Mouse (Mus musculus): ENCODE results near the gene Sectm1b.
A peak's percentile ranks its signal among the peaks of the same experiment; 100 is the strongest.

The Sectm1b gene

DNA sequence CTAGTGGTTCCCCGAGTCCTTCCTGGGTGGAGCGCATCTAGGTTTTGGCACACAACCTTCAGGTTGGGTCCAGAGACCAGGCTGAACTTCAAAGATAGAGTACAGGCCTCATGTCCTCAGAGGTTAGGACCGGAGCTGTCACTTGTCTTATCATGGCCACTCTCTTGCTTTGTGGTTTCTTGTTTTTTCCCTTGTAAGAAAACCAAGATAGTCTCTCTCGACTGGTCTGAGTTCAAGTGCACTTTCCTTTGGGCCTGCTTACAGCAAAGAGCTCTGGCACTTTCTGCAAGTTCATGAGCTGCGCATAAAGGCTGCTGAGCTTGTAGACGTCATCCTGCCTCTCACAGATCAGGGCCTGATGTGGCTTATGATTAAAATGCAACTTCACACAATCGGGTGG, 36.1 kb downstream of the Sectm1b start:
- DNase-seq (ENCODE audit: low spot score) = no peak

DNA sequence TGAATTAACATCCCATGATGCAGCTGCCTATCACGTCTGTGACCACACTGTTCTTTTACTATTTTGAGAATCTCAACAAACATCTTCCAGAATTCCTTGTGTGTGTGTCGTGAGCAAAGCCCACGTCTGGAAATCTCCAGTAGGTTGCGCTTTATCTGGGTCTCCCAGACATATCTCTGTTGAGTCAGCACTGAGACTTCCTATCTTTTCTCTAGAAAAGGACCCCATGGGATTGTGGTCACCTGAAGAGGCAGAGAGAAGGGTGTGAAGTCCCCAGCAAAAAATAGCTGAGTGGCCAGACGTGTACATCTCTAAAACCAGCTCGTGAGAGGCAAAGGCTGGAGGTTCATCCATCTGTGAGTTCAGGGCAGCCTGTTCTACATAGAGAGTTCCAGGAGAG, 39.2 kb downstream of the Sectm1b start:
- no peak for DNase-seq (ENCODE audit: low spot score)

DNA sequence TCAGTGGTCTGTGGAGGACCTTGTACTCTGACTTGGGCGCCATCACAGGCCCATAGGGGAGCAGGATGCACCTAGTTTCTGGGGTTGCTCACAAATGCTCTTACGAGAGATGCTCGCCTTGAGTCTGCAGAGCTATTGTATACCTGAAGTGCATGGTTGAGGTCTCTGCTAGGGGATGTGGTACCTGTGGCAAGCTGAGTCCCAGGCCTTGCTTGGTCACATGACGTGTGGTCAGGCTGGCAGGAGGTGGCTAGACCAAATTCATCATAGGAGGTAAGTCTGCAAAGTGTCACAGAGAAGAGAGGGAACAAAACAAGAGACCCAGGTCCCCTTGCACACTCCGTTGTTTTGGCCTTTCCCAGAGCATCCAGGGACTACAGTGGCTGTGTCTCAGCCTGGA, 43.9 kb downstream of the Sectm1b start:
- no peak for DNase-seq (ENCODE audit: low spot score)

DNA sequence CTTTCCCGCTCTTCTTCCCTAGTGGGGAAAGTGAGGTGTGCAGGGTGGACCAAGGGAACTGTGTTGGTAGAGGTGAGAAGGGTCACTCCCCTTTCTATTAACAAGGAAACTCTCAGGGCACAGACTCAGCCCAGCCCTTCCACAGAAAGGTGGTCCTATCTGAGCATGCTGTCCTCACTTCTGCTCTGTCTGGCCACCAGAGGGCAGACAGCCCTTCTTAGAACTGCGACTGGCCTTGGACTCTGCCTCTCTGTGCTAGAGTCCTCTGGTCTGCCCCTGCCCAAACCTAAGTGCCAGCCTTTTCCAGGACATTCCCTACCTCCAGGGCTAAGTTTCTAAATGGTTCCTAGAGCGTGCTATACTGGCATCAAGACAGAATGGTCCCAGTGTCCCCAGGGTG, 45.7 kb downstream of the Sectm1b start:
- DNase-seq (ENCODE audit: low spot score) = peak; percentile 46

GRCm38 (mm10) chr11:121015472-121015871, 47.9 kb downstream of the Sectm1b start:
- no peak for DNase-seq (ENCODE audit: low spot score)

DNA sequence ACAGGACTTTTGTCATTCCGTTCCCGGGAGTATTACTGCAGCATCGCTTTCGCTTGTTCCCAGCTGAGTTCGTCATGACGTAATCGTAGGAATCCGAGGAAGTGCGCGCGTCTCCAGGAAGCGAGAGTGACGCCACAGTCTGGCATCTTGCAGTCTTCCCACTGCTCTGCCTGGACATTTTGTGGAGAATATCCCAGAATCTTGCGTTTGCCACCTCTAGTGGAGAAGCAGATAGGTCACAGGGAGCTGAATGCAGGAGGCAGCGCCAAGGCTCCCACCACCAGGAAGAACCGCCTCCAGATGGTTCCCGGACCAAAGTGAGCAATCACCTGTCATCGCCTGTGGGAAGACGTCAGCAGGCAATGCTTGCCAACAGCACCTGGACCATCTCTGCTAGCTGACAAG, 48.5 kb downstream of the Sectm1b start:
- DNase-seq (ENCODE audit: low spot score) = peak; percentile 23

GRCm38 (mm10) chr11:121013656-121014055, 49.7 kb downstream of the Sectm1b start:
- DNase-seq (ENCODE audit: low spot score) = no peak

DNA sequence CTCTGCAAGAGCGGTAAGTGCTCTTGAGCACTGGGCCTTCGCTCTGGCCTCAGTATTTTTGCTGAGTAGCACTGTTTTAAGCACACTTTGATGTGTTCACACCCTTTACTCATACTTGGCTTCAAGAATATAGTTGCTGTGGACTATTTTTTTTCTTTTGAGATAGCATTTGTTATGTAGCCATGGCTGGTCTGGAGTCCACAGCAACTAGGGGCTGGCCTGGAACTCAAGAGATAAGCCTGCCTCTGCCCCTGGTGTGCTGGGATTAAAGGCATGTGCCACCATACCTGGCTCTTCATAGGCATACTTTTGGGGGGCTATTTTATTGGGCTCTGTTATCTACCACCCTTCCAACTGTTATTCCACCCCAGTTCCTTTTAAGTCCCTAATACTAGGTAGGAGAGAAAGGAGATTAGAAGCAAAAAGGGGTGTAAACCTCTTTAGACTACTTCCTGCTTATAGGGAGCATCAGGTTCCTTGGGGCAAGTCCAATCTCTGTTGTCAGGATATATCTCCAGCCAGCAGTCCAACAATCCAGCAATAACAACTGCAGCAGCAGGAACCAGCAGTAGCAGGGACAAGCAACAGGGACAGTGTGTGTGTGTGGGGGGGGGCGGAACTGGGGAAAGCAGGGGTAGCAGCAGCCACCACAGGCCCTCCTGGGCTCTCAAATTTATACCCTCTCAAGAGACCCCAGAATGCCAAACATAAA, 53.2 kb downstream of the Sectm1b start:
- no peak for DNase-seq (ENCODE audit: low spot score)

DNA sequence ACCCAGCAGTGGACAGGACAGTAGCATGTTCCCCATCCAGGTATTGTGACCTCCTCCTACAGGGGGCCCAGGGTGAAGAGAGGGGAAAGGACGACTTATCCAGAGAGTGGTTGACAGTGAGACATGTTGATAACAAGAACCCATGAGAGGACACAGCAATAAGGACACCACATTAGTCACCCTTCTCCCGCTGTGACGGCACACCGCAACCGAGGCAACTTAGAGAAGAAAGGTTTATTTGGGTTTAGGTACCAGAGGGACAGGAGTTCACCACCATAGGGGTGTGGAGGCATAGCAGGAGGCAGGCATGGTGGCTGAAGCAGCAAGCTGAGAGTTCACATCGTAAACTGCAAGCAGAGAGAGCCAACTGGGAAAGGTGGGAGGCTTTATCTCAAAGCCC, 57.2 kb downstream of the Sectm1b start:
- DNase-seq (ENCODE audit: low spot score) = no peak

- no peak for DNase-seq (ENCODE audit: low spot score)
Measured at GRCm38 (mm10) chr11:121004281-121004680, 59.1 kb downstream of the Sectm1b start.

Measured in urinary bladder, postnatal 25 days (tissue).